Mouse (Mus musculus) frontal cortex, adult (tissue): Measurements from ENCODE around the gene Megf11.
A peak's percentile ranks its signal among the peaks of the same experiment; 100 is the strongest.

Source experiments
- ATAC-seq: cut with Nextera tagmentation; 2 replicates; pipeline ENCODE4 v1.9.2; 2017; ENCODE audit warnings: mild to moderate bottlenecking, moderate library complexity, mixed read lengths; ENCODE audit not compliant: low TSS enrichment

The Megf11 gene

DNA sequence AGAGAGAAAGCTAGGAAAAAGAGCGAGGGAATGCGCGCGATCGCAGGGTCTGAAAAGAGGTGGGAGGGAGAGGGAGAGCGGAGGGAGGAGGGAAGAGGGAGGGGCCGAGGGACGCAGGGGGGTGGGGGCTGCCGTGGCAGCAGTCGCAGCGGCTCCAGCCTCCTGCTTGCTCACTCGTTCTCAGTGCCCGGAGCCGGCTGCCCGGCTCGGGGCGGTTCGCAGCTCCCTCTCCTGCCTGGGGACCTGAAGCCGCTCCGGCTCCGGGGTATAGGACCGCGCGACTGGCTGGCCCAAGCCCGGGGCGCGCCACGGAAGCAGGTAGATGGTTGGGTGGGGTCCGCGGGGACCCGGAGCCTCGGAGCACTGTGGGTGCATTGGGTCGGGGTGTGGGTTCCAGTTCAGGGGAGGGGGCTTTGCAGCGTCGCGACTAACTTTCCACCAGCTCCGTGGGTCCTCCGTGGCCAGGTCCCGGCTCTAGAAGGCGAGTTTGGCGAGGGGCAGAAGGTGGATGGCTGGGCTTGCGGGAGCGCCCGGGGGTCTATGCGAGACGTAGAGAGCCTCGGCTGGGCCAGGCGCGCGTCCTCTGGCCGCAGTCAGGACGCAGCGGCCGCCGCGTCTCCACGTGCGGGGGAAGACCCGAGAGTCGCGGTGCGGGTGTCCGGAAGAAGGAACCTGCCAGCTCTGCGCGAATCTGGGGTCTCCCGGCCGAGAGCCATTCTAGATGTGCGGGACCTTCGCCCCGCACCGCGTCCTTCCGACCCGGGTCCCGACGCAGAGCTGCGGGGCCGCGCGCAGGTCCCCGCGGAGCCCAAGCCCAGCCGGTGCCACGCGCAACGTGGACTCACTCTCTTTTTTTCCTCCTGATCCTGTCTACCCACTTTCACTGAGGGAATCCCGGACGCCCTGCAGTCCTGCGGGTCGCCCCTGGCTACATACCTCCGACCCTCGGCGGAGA is at the start of gene Megf11:
Megf11 (plus strand) TSS at position 116 of the 955 bp plus-strand sequence.
- ATAC-seq = peak; percentile 52; the same call in 1 of the 2 replicates

GRCm38 (mm10) chr9:64335825-64336224 is 49.6 kb upstream of the Megf11 start:
- no peak for ATAC-seq

GRCm38 (mm10) chr9:64339361-64339760 is 46.1 kb upstream of the Megf11 start:
- no peak for ATAC-seq

- peak; percentile 89 for ATAC-seq
Observed at GRCm38 (mm10) chr9:64340351-64341253, 44.8 kb upstream of the Megf11 start.

DNA sequence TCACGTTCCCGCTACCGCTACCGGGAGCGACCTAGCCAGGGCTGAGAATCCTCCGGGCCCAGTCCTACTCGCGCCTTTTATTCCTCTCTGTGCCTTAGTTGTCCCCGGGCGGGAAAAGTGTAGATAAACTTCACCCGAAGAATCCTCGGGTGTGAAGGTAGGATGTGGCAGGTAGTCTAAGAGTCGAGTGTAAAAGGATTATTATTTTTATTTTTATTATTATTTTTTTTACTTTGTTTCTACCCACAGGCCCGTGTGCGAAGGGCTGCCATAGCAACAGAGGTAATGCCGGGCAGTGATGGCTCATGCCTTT is 44.2 kb upstream of the Megf11 start, which contains the start of gene Dis3l:
Dis3l (minus strand) TSS at position 35 of the 313 bp plus-strand sequence.
- no peak for ATAC-seq

- ATAC-seq = no peak
Observed at GRCm38 (mm10) chr9:64341671-64342070, 43.8 kb upstream of the Megf11 start.

GRCm38 (mm10) chr9:64343656-64344055 is 41.8 kb upstream of the Megf11 start:
- no peak for ATAC-seq

DNA sequence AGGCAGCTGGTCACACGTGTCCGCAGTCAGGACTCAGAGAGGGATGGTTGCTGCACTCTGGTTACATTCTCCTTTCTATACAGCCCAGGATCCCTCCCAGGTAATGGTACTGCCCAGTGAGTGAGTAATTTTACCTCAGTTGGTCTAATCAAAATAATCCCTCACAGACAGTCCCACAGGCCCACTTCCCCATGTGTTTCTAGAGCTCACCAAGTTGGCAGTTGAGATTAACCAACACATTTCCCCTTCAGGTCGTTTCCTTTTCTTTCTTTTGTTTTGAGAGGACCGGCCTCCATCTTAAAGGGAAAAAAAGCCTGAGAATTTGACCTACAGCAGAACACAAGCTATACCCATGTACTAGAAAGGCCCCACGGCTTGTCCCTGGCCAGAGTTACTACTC is 39.5 kb upstream of the Megf11 start:
- ATAC-seq = no peak

DNA sequence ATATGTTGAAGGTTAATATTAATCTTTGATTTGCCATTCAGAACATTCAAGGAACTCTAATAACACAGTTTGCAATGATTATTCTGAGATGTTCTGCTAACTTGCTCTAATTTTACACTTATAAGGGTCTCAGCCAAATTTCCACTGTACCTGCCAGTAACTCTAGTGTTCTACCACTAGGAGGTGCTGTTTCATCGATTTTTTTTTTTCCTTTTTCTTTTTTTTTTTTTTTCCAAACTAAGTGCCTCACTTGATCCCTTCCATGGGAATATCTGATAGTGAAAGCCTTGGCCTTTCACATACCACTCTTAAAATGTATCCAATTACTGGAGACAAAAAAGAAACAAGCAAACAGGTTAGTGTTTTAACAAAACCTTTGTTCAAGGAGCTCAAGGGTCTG is 38.0 kb upstream of the Megf11 start:
- ATAC-seq = no peak

DNA sequence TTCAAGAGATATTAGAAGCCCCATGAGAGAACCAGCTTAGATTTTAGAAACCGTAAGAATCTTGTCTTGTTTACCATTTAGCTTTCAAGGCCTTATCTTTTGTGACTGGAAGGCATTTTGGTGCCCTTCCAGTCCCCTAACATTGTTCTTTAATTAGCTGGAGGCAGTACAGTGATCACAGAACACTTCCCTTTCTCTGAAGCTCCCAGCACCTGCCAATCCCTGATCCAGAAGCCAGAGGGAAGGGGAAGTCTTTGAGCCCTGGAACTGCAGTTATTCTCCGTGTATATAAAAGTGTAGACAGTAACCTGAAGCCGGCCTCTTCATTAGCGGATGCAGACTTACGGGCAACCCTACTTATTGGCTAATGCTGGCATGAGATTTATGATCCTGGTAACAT is 35.9 kb upstream of the Megf11 start:
- ATAC-seq = no peak

DNA sequence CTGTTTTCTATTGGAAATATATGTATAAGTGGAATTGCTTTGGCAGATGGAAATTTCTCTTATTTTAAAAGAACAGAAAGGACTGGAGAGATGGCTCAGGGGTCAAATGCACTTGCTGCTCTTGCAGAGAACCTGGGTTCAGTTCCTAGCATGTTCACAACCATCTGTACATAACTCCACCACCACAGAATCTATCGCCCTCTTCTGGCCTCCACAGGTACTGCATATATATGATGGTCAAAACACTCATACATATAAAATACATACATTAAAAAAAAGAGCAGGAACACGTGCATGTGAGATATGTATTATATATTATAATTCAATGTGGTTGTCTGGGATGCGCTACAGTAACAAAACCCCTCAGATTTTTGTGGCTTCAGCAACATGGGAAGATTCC is 34.2 kb upstream of the Megf11 start:
- ATAC-seq = no peak

DNA sequence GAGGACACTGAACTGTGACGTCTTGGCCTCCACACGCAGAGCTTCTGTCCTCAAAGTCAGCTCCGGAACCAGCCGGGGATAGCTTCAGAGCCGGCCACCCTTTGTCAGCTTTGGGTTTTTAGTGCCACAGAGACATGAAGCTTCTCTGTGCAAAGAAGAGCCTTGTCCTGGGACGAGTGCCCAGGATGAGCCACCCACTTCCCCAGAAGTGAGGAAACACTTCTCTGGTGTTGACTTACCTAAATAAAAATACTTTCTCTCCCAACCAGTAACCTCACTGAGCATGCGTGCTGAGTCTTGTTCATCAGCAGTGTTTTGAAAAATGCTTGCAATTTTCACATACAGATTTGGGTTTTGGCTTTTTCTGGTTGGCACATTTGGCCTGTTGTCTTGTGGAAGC is 29.8 kb upstream of the Megf11 start:
- ATAC-seq = peak; percentile 98

GRCm38 (mm10) chr9:64361231-64361950 is 24.0 kb upstream of the Megf11 start:
- no peak for ATAC-seq

- ATAC-seq = no peak
Observed at GRCm38 (mm10) chr9:64369871-64370270, 15.6 kb upstream of the Megf11 start.

GRCm38 (mm10) chr9:64371305-64371819 is 14.1 kb upstream of the Megf11 start:
- ATAC-seq = no peak

DNA sequence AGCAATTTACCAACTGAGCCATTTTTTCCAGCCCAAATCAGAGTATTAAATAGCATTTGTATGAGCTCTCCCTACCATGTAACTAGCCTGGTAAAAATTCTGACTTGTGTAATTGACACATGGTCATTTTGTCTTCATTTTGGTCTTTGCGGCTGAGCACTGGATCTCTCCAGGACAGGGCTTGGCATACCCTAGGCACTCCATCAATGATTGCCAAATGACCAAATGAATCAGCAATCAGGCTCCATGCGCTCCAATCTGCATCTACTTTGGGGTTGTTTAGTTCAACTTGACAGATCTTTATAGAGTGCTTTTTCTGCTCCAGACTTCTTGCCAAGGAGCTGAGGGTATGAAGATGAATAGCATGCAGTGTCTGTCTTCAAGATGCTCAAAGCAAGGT is 9.0 kb upstream of the Megf11 start:
- no peak for ATAC-seq

GRCm38 (mm10) chr9:64383021-64383788 is 2.2 kb upstream of the Megf11 start:
- no peak for ATAC-seq

- peak; percentile 23; the same call in 1 of the 2 replicates for ATAC-seq
Observed at GRCm38 (mm10) chr9:64386466-64387211, 1.2 kb downstream of the Megf11 start.

DNA sequence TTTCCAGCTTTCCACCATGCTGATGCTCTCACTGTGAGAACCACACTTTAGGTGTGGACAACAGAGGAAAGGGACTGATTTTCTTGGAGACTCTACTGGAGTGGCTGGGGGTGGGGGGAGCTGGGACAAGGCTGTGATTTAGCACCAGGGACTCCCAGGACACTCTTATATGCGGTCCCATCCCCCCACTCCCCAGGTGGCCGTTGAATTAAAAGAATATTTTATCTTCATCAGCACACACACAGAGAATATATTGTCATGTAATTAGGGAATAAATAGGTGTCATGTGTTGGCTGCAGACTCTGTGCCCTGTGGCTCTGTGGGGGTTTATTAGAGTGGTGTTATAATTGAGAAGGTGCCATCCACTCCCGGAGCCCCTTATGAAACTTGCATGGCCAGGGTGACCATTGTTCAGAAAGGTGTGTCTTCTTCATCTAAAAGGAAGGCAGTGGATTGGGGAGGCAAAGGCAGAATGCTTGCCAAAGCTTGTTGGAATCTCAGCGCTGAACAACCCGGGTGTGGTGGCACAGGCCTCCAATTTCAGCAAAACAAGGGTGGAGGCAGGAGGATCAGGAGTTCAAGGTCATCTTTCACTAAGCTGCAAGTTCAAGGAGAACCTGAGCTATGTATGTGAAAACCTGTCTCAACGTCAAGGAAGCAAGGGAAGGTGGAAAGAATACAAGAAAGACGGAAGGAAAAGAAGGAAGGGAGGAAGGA is 4.3 kb downstream of the Megf11 start:
- no peak for ATAC-seq
